Mouse (Mus musculus) frontal cortex, postnatal 36 days (tissue): ENCODE data around the gene Gjc1.

Experiments
- DNase-seq, 2 experiments: peaks; one replicate each; pipeline ENCODE4 v3.0.0; 2022; ENCODE audit warnings: low spot score in 2 of 2

Gjc1 gene

DNA sequence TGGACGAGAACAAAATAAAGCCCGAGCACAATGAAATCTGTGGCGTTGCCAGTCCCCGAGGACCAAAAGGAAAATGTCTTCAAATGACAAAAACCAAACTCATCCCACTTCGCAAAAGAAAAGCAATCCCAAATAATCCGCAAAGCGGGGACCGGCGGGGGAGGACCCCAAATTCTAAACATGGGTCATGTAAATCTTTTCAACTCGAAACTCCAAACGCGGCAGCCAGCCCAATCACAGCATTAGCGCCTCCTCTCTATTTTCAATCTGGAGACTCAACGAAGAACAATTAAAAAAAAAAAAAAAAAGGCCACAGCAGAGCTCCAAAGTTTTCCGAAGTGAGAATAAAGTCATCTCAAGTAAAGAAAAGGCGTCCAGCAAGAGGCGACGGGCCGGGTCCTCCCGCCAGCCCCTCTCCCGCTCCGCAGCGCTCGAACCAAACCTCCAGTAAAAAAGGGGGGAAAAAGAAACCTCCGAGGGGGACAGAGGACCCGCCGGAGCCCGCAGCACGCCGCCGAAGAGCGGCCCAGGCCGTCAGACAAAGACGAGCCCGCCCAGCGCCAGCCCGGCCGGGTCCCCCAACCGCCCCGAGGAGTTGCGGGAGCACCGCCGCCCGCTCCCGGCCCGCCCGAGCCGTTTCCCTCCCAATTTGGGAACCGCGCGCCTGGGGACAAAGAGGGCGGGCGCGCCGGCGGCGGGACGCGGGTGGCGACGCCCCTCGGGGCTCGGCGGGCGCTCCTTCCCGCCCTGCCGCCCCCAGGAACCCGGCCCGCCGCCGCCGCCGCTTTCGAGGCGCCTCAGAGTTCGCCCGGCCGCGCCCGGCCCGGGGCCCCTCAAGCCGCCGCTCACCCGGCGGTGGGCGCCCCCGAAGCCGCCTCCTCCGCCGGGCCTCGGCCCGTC, 1.1 kb downstream of the Gjc1 start:
- DNase-seq, result no peak

DNA sequence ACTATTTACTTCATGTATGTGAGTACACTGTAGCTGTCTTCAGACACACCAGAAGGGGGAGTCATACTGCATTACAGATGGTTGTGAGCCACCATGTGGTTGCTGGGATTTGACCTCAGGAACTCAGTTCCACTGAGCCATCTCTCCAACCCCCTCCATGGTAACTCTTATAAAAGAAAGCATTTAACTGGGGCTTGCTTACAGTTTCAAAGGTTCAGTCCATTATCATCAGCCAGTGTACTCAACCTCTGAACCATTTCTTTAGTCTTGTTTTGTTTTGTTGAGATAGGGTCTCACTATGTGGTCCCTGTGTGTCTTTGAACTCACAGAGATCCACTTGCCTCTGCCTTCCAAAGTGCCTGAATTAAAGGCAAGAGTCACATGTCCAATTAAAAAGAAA, 4.6 kb downstream of the Gjc1 start:
- DNase-seq, result no peak

- DNase-seq, result peak in 1 of 2 experiments; percentile 56
Observed at GRCm38 (mm10) chr11:102810721-102811485, 8.6 kb downstream of the Gjc1 start.

DNA sequence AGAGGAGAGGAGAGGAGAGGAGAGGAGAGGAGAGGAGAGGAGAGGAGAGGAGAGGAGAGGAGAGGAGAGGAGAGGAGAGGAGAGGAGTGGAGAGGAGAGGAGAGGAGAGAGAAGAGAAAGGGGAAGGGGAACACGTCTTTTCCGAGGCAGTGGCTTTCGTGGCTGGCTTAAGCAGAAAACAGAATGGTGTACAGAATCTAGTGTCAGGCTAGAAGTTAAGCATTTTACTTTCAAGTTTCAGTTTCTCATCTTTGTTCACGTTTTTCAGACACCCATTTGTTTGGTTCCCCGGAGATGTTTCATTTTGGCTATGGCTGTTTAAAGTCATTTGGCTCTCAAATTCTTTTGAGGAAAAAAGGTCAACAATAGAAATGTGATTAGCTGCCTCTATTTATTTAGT, 11.3 kb downstream of the Gjc1 start:
- no peak for DNase-seq

DNA sequence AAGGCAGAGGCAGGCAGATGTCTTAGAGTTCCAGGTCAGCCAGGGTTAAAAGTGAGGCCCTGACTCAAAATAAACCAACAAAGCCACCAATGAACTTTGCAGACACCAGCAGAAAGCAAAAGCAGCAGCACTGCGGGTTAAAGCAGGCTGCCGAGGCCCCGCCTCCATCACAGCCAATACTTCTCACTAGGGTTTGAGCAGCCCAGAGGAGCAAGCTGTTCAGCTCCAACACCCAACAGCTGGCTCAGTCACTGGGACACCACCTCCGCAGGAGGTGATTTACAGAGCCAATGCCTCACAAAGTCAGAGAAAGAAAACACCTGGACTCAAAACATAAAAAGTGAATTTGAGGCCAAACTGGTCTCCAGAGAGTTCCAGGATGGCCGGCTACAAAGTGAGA, 16.0 kb downstream of the Gjc1 start:
- DNase-seq, result no peak

DNA sequence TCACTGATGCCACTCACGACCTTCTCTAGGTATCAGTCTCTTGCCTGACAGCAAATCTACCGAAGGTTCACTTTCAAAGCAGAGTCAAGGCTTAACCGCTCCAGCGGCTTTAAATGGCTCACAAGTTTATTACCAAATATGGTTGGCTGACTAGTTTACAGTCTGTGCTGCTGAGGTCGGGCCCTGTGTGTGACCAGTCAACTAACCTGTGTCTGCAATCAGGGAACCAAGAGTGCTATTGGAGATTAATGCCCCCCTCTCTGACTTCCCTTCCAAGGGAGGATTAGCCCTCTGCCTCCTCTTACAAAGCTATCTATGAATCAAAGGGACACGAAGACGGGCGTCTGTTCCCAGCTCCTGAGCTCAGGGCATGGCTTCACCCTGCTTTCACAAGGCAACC, 25.3 kb downstream of the Gjc1 start:
- no peak for DNase-seq

GRCm38 (mm10) chr11:102791682-102792445, 27.6 kb downstream of the Gjc1 start:
- DNase-seq, result no peak

GRCm38 (mm10) chr11:102787688-102788177, 31.8 kb downstream of the Gjc1 start:
- no peak for DNase-seq

DNA sequence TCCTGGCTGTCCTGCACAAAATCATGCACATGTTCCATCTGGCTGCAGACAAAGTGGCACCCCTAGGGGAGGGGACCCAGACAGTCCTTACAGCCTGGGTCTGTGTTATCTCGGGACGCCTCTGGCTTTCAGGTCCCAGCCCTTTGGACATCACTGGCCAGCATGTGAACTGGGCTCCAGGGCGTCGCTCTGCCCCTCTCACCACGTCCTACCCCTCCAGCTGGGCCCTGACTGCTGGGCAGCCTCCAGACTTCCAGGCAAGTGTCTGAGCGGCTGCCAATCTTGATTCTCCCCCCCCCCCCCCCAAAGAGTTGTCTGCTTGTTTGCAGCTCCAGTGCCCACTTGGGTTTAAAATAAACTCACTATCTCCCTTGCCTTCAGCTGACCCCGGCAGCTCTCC, 36.1 kb downstream of the Gjc1 start:
- no peak for DNase-seq

GRCm38 (mm10) chr11:102781523-102781922, 38.0 kb downstream of the Gjc1 start:
- no peak for DNase-seq

- DNase-seq, result no peak
Observed at GRCm38 (mm10) chr11:102780986-102781351, 38.5 kb downstream of the Gjc1 start.

GRCm38 (mm10) chr11:102780271-102780985, 39.1 kb downstream of the Gjc1 start:
- DNase-seq, result no peak

- no peak for DNase-seq
Observed at GRCm38 (mm10) chr11:102779824-102780223, 39.7 kb downstream of the Gjc1 start.

DNA sequence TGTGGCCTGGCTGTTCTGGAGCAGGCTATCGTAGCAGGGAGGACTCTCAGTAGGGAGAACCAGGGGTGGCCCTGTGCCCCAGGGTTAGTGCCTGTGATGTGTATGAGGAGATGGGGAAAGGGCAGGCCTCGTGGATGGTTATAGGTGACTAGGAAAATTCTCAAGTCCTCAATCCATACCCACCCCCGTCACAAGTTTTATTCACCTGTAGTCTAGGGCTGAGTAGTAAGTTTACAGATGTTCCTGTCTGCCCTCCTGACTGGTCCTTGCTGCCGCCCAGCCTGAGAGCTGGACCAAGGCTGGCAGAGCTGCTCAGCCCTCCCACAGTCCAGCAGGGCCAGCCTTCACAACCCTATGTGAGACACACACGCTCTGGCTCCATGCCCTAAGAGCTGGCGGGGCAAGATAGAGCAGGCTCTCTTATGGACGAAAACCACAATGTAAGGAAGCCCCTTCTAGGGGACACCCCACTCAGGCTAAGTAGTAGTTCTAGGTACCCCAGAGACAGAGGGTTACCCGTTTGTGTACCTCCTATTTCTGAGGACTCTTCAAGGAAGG, 40.3 kb downstream of the Gjc1 start:
- DNase-seq, result no peak

DNA sequence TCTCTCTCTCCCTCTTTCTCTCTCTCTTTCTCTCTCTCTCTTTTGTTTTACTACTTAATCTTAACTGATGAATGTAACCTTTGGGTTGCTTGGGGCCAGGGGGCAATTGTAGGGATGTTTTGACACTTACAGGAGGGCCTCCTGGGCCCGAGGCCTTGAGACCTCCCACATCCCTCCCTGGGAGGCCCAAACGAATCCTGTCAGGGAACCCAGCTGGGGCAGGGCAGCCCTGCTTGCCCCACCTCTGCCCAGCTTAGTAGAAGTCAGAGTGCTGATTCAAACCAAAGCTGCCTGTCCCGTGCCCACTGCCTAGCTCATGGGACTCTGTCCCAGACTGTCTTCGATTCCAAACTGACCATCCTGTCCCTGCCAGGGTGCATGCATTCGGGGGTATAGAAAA, 40.9 kb downstream of the Gjc1 start:
- DNase-seq, result no peak

DNA sequence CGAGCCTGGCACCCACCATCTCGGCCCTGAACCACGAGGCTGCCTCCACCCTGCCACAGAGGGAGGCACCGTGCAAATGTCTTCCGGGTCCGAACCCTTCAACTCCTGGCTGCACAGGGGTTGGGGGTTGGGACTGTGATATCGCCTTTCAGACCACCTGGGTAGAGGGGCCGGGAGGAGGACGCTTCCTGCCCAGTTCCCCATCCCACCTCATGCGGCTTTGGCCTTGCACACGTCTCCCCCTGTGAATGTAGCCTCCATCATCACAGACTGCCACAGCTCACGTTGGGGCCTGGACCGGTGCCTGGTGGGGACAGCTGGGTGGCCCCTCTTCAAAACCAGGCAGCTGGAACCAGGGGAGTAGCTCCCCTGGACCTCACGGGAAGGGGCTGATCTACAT, 41.3 kb downstream of the Gjc1 start:
- DNase-seq, result no peak

- peak; percentile 68 to 74 for DNase-seq
Observed at GRCm38 (mm10) chr11:102777598-102777997, 41.9 kb downstream of the Gjc1 start.

DNA sequence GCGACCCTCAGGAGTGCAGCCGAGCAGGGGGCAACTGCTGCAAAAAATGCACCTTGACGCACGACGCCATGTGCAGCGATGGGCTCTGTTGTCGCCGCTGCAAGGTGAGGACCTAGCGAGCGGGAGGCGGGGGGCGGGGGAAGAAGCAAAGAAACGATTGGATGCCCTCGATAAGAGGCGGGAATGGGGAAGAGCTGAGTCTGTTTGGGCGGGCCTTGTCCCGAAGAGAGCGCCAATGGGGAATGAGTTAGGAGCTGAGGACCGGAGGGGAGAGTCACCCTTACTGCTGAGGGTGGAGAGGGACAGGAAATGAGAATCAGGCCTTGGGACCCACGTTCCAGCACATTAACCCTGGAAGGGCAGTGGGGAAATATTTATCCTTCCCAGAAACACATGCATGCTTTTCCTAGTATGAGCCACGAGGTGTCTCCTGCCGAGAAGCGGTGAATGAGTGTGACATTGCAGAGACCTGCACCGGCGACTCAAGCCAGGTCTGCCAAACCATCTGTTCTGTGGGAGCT, 44.8 kb downstream of the Gjc1 start:
- peak; percentile 60 to 69 for DNase-seq

- peak; percentile 81 to 91 for DNase-seq
Observed at GRCm38 (mm10) chr11:102773713-102774611, 45.5 kb downstream of the Gjc1 start.
